In genomic region chr12:82097620-82098019, GRCm38 (mm10) we compare ENCODE assay signal across 20 mouse cellular contexts.
A peak's percentile ranks its signal among the peaks of the same experiment; 100 is the strongest.
DNase-seq lines count a peak whose midpoint lies in the region; ATAC-seq and TF ChIP-seq lines count a peak whose summit lies in the region.
"Had no signal": no experiment of that assay in that cellular context is flagged by ENCODE, and none has a peak within 500 bp of the region (broad histone marks: within the 10 kb centered on the region; RNA-seq: fewer than 3 reads in every experiment).

No protein-coding gene starts in this region.

- H3K36me3 ChIP-seq in small intestine, adult 2 months (ENCODE audit: control insufficient read depth, insufficient read depth, low read length) = no peaks in the 10 kb centered on the region
- H3K36me3 ChIP-seq: forebrain, embryonic 15.5 days; hindbrain, embryonic 12.5 days had no signal

- no peak for TF ChIP-seq POLR2A in small intestine, adult 2 months (IDR thresholded peaks at IDR 0.05; ENCODE audit: low read depth, low read length)

- no peak overlapping the region for H3K4me3 ChIP-seq in left cerebral cortex, adult 2 months
- peak overlapping the region; percentile 51 for H3K4me3 ChIP-seq in small intestine, adult 2 months (ENCODE audit: low read depth, low read length)
- H3K4me3 ChIP-seq: forebrain, embryonic 15.5 days; hindbrain, embryonic 12.5 days; layer of hippocampus, adult 2 months had no signal

- 28% methylated on average over 4 of the region's 4 CpGs for WGBS in small intestine, adult 2 months

- H3K27me3 ChIP-seq in small intestine, adult 2 months (ENCODE audit: control insufficient read depth, insufficient read depth, low read length) = no peaks in the 10 kb centered on the region
- H3K27me3 ChIP-seq: forebrain, embryonic 15.5 days; hindbrain, embryonic 12.5 days had no signal

- ATAC-seq in CD4-positive, CD25-positive, alpha-beta regulatory T cell, adult 4 months = peak; percentile 60
- ATAC-seq: forebrain, embryonic 15.5 days; inflammation-experienced regulatory T-cells, adult 6 months; liver, postnatal 0 days; midbrain, embryonic 16.5 days had no signal

- TF ChIP-seq CTCF in left cerebral cortex, adult 2 months (IDR thresholded peaks at IDR 0.05) = no peak
- TF ChIP-seq CTCF in small intestine, adult 2 months (IDR thresholded peaks at IDR 0.05; ENCODE audit: extremely low read depth, insufficient read length, insufficient replicate concordance, low read depth, low read length) = no peak

- peaks cover 13% of the 10 kb centered on the region; the same call in 1 of the 2 replicates for H3K4me1 ChIP-seq in small intestine, adult 2 months (ENCODE audit: control insufficient read depth, insufficient read depth, insufficient read length, low read length)

- 0 out of 2 replicates have a peak overlapping the region, but pooled peaks have one; percentile 36 for H3K27ac ChIP-seq in left cerebral cortex, adult 2 months
- H3K27ac ChIP-seq in small intestine, adult 2 months (ENCODE audit: insufficient read depth, low read depth, low read length) = peak overlapping the region; percentile 94
- H3K27ac ChIP-seq: forebrain, embryonic 15.5 days; hindbrain, embryonic 12.5 days; layer of hippocampus, adult 2 months had no signal

- DNase-seq in left cerebral cortex, adult 2 months (ENCODE audit: extremely low spot score in 1 of 2, low spot score in 2 of 2) = no peak
- no peak for DNase-seq in left cerebral cortex, adult 9 months (ENCODE audit: low spot score in 2 of 2)
- DNase-seq in induced T-regulatory cell, adult 2 months (ENCODE audit: low read depth) = peak; percentile 10
- DNase-seq in urinary bladder, adult 18-20 months (ENCODE audit: low spot score in 2 of 2) = no peak
- DNase-seq in right cerebral cortex, postnatal 4 days = no peak
- no peak for DNase-seq in kidney, adult 9 months
- DNase-seq: cerebellum, adult 11 months; cerebellum, postnatal 14 days; embryo, embryonic 11 days; heart, postnatal 10 days; layer of hippocampus, postnatal 36 days; liver, postnatal 0 days; lung, postnatal 10 days had no signal

- intact Hi-C loops in left cerebral cortex, adult 2 months (cut with DNase I) = no loop called here
